Mouse (Mus musculus): ENCODE measurements at regions not wholly inside any gene's neighbourhood (a gene's known extent, or its start where the extent isn't known, plus 50 kb on each side); places are given as distances from the start of the nearest gene placed in this dataset.

GRCm38 (mm10) chr7:116857744-116858143 is 353.6 kb downstream of the Nucb2 start:
- H3K27me3 ChIP-seq (ENCODE audit: control insufficient read depth, insufficient read depth, low read depth, low read length) = no peaks in the 10 kb centered on the region
- H3K27ac ChIP-seq (ENCODE audit: low read length) = no peak overlapping the region
- WGBS = 95% methylated on average over 4 of the region's 4 CpGs
- no peak overlapping the region for H3K9ac ChIP-seq (ENCODE audit: low read depth, low read length)
- H3K4me3 ChIP-seq (ENCODE audit: low read depth, low read length) = no peak overlapping the region
- no peak overlapping the region for H3K4me2 ChIP-seq (ENCODE audit: low read length)
- no peaks in the 10 kb centered on the region for H3K36me3 ChIP-seq (ENCODE audit: control insufficient read depth, insufficient read depth, low read length)
- H3K9me3 ChIP-seq (replicated peaks; ENCODE audit: control insufficient read depth, low read length, poor library complexity, severe bottlenecking) = no peaks in the 10 kb centered on the region
- no peaks in the 10 kb centered on the region for H3K4me1 ChIP-seq (ENCODE audit: control insufficient read depth, insufficient read depth, low read length)
- no peak for ATAC-seq

DNA sequence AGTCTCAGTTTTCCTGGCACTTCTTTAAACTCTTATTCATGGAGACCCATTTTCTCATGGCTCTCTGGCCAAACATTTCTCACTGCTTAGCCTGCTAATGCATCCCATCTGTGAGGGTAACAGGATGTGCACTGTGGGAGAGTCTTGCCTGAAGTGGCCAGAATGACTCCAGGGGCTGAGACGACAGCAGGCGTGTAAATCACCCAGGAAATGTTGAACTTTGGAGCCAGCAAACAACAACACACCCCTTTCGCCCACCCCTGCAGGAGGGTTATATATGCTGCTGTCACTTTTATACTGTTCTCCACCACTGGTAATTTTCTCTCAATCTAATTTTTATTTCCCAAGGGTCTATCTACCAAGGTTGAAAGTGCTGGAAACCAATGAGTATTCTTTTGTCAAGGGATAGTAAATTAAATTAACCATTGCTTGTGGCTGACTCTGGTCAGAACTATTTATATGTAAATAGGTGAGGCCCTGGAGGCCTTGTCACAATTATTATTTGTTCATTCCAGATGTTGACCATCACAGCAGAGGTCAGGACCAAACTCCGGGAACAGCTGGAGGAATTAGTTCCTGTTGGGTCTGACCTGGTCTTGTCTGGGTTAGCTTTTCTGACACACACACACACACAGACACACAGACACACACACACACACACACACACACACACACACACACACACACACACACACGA is 378.2 kb downstream of the Nucb2 start:
- Histone ChIP-seq H3K9ac (ENCODE audit: low read depth, low read length) (no peak overlapping the region), H3K27me3 (ENCODE audit: control insufficient read depth, insufficient read depth, low read depth, low read length) (no peaks in the 10 kb centered on the region), H3K4me1 (ENCODE audit: control insufficient read depth, insufficient read depth, low read length) (no peaks in the 10 kb centered on the region), H3K9me3 (replicated peaks; ENCODE audit: control insufficient read depth, low read length, poor library complexity, severe bottlenecking) (no peaks in the 10 kb centered on the region), H3K4me3 (ENCODE audit: low read depth, low read length) (no peak overlapping the region), H3K4me2 (ENCODE audit: low read length) (no peak overlapping the region), H3K27ac (ENCODE audit: low read length) (no peak overlapping the region), H3K36me3 (ENCODE audit: control insufficient read depth, insufficient read depth, low read length) (no peaks in the 10 kb centered on the region)
- 77% methylated on average over 5 of the region's 5 CpGs for WGBS
- no peak for ATAC-seq

DNA sequence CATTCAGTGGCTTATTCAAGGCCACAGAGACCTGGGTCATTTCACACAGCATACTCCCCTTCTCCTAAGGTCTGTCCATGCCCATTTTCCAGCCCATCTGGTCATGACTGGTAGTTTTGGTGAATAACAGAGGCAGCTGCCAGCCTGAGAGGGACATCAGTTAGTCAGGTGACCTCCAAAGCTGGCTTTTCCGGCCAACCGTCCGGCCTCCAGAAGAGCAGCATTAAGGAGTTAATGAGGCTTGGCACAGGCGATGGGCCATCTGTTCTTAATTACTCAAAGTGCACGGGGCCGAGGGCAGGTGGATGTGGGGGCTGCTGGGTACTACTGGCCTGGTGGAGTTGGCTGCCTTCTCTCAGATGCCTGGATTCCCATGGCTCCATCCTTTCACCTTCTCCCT is 389.7 kb downstream of the Nucb2 start:
- H3K9me3 ChIP-seq (replicated peaks; ENCODE audit: control insufficient read depth, low read length, poor library complexity, severe bottlenecking) = no peaks in the 10 kb centered on the region
- no peaks in the 10 kb centered on the region for H3K27me3 ChIP-seq (ENCODE audit: control insufficient read depth, insufficient read depth, low read depth, low read length)
- no peaks in the 10 kb centered on the region for H3K36me3 ChIP-seq (ENCODE audit: control insufficient read depth, insufficient read depth, low read length)
- 0 out of 2 replicates have a peak, but pooled peaks cover 3% of the 10 kb centered on the region for H3K4me1 ChIP-seq (ENCODE audit: control insufficient read depth, insufficient read depth, low read length)
- H3K4me3 ChIP-seq (ENCODE audit: low read depth, low read length) = no peak overlapping the region
- 63% methylated on average over 6 of the region's 6 CpGs for WGBS
- no peak for ATAC-seq
- no peak overlapping the region for H3K4me2 ChIP-seq (ENCODE audit: low read length)
- no peak overlapping the region for H3K9ac ChIP-seq (ENCODE audit: low read depth, low read length)
- no peak overlapping the region for H3K27ac ChIP-seq (ENCODE audit: low read length)

GRCm38 (mm10) chr7:116915797-116916196 is 411.6 kb downstream of the Nucb2 start:
- no peaks in the 10 kb centered on the region for H3K27me3 ChIP-seq (ENCODE audit: control insufficient read depth, insufficient read depth, low read depth, low read length)
- H3K36me3 ChIP-seq (ENCODE audit: control insufficient read depth, insufficient read depth, low read length) = no peaks in the 10 kb centered on the region
- no peak for ATAC-seq
- no peaks in the 10 kb centered on the region for H3K9me3 ChIP-seq (replicated peaks; ENCODE audit: control insufficient read depth, low read length, poor library complexity, severe bottlenecking)
- H3K27ac ChIP-seq (ENCODE audit: low read length) = no peak overlapping the region
- no peaks in the 10 kb centered on the region for H3K4me1 ChIP-seq (ENCODE audit: control insufficient read depth, insufficient read depth, low read length)
- no peak overlapping the region for H3K4me3 ChIP-seq (ENCODE audit: low read depth, low read length)
- H3K9ac ChIP-seq (ENCODE audit: low read depth, low read length) = no peak overlapping the region
- H3K4me2 ChIP-seq (ENCODE audit: low read length) = no peak overlapping the region
- 47% methylated on average over 6 of the region's 6 CpGs for WGBS

GRCm38 (mm10) chr7:116917921-116918670 is 413.9 kb downstream of the Nucb2 start:
- 94% methylated on average over 6 of the region's 6 CpGs for WGBS
- no peak for ATAC-seq

GRCm38 (mm10) chr7:116946448-116946847 is 434.3 kb upstream of the Xylt1 start:
- Histone ChIP-seq H3K4me3 (ENCODE audit: low read depth, low read length) (no peak overlapping the region), H3K9me3 (replicated peaks; ENCODE audit: control insufficient read depth, low read length, poor library complexity, severe bottlenecking) (no peaks in the 10 kb centered on the region), H3K27me3 (ENCODE audit: control insufficient read depth, insufficient read depth, low read depth, low read length) (no peaks in the 10 kb centered on the region), H3K4me1 (ENCODE audit: control insufficient read depth, insufficient read depth, low read length) (no peaks in the 10 kb centered on the region), H3K36me3 (ENCODE audit: control insufficient read depth, insufficient read depth, low read length) (no peaks in the 10 kb centered on the region), H3K4me2 (ENCODE audit: low read length) (no peak overlapping the region), H3K27ac (ENCODE audit: low read length) (no peak overlapping the region), H3K9ac (ENCODE audit: low read depth, low read length) (no peak overlapping the region)
- 90% methylated on average over 2 of the region's 2 CpGs for WGBS
- no peak for ATAC-seq

More at GRCm38 (mm10) chr7:116917921-116918670, 413.9 kb downstream of the Nucb2 start:
- Histone ChIP-seq H3K4me2 (ENCODE audit: low read length) (no peak overlapping the region), H3K4me1 (ENCODE audit: control insufficient read depth, insufficient read depth, low read length) (no peaks in the 10 kb centered on the region), H3K27ac (ENCODE audit: low read length) (no peak overlapping the region), H3K4me3 (ENCODE audit: low read depth, low read length) (no peak overlapping the region), H3K27me3 (ENCODE audit: control insufficient read depth, insufficient read depth, low read depth, low read length) (no peaks in the 10 kb centered on the region), H3K36me3 (ENCODE audit: control insufficient read depth, insufficient read depth, low read length) (no peaks in the 10 kb centered on the region), H3K9ac (ENCODE audit: low read depth, low read length) (no peak overlapping the region), H3K9me3 (replicated peaks; ENCODE audit: control insufficient read depth, low read length, poor library complexity, severe bottlenecking) (no peaks in the 10 kb centered on the region)

DNA sequence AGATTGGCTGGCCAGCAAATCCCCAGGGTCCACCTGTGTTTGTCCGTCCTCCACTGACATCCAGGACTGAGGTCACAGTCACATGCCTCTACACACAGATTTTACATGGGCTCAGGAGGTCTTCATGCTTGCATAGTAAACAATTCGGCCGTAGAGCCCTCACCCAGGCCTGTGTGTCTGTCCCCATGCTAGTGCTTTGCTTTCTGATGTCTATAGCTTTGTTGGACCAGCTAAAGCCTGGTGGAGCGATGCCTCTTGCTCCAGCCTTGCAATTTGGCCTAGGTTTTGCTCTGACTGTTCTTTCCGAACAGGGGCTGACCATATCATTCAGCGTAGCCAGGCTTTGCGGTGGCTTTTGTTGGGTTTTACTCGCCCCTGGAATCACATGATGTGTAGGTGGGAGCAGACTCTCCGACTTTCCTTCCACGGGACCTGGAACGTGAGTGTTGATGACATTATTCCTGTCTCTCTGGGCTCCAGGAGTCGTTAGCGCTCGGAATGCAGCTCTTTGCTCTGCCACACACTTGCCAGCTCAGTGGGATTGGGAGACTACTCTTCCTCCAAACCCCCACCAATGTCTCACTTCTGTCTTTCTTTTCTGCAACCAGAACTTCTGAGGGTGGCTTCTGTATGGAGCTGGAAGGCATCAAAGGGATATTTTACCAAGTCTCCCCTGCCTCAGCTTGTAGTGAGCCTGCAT is 421.4 kb upstream of the Xylt1 start:
- Histone ChIP-seq H3K27ac (ENCODE audit: low read length) (no peak overlapping the region), H3K27me3 (ENCODE audit: control insufficient read depth, insufficient read depth, low read depth, low read length) (no peaks in the 10 kb centered on the region), H3K4me3 (ENCODE audit: low read depth, low read length) (no peak overlapping the region), H3K36me3 (ENCODE audit: control insufficient read depth, insufficient read depth, low read length) (no peaks in the 10 kb centered on the region), H3K9ac (ENCODE audit: low read depth, low read length) (no peak overlapping the region), H3K9me3 (replicated peaks; ENCODE audit: control insufficient read depth, low read length, poor library complexity, severe bottlenecking) (no peaks in the 10 kb centered on the region), H3K4me1 (ENCODE audit: control insufficient read depth, insufficient read depth, low read length) (no peaks in the 10 kb centered on the region), H3K4me2 (ENCODE audit: low read length) (no peak overlapping the region)
- 87% methylated on average over 14 of the region's 14 CpGs for WGBS
- no peak for ATAC-seq

DNA sequence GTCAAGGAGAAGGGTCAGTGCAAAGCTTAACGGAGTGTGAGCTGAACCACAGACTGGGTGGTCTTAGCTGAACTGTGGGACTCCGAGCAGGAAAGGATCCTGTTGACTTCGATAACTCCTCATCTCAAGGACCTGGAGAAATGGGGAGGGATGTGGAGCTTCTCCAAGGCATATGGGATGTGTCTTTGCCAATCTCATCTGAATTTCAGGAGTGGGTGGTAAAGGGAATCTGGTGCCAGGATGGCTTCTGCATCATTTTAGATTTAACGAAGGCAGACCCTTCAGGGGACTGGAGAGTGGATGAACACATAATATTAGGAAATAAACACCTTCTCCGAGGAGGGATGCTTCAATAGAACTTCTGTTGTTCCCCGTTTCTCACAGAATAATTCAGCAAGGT is 416.9 kb upstream of the Xylt1 start:
- H3K9me3 ChIP-seq (replicated peaks; ENCODE audit: control insufficient read depth, low read length, poor library complexity, severe bottlenecking) = no peaks in the 10 kb centered on the region
- H3K36me3 ChIP-seq (ENCODE audit: control insufficient read depth, insufficient read depth, low read length) = no peaks in the 10 kb centered on the region
- ATAC-seq = no peak
- H3K9ac ChIP-seq (ENCODE audit: low read depth, low read length) = no peak overlapping the region
- 75% methylated on average over 6 of the region's 6 CpGs for WGBS
- no peaks in the 10 kb centered on the region for H3K27me3 ChIP-seq (ENCODE audit: control insufficient read depth, insufficient read depth, low read depth, low read length)
- H3K4me3 ChIP-seq (ENCODE audit: low read depth, low read length) = no peak overlapping the region
- no peaks in the 10 kb centered on the region for H3K4me1 ChIP-seq (ENCODE audit: control insufficient read depth, insufficient read depth, low read length)
- H3K27ac ChIP-seq (ENCODE audit: low read length) = no peak overlapping the region
- H3K4me2 ChIP-seq (ENCODE audit: low read length) = no peak overlapping the region

GRCm38 (mm10) chr7:116991351-116991750 is 389.4 kb upstream of the Xylt1 start:
- no peak overlapping the region for H3K9ac ChIP-seq (ENCODE audit: low read depth, low read length)
- H3K4me1 ChIP-seq (ENCODE audit: control insufficient read depth, insufficient read depth, low read length) = no peaks in the 10 kb centered on the region
- H3K4me2 ChIP-seq (ENCODE audit: low read length) = no peak overlapping the region
- no peak overlapping the region for H3K4me3 ChIP-seq (ENCODE audit: low read depth, low read length)
- 52% methylated on average over 2 of the region's 2 CpGs for WGBS
- H3K27ac ChIP-seq (ENCODE audit: low read length) = no peak overlapping the region
- H3K36me3 ChIP-seq (ENCODE audit: control insufficient read depth, insufficient read depth, low read length) = no peaks in the 10 kb centered on the region
- no peaks in the 10 kb centered on the region for H3K9me3 ChIP-seq (replicated peaks; ENCODE audit: control insufficient read depth, low read length, poor library complexity, severe bottlenecking)
- ATAC-seq = no peak
- no peaks in the 10 kb centered on the region; the same call in 1 of the 2 replicates for H3K27me3 ChIP-seq (ENCODE audit: control insufficient read depth, insufficient read depth, low read depth, low read length)
